Mouse (Mus musculus) CH12.LX (cell line): ENCODE data around the gene Dok4. TPM values are rescaled to one million over a fixed set of nuclear protein-coding genes. Genes with fewer than 3 reads are reported as not detected.

Source experiments
- DNase-seq: peaks from one replicate; pipeline ENCODE4 v3.0.0-alpha.2; 2013; ENCODE audit errors: extremely low read depth
- H3K27ac ChIP-seq: 2 replicates; pipeline ENCODE4 v1.5.1; 2012; ENCODE audit warnings: low read depth, mild to moderate bottlenecking, control low read depth, moderate library complexity; ENCODE audit not compliant: insufficient read depth
- H3K27me3 ChIP-seq: replicated peaks from 2 replicates; pipeline ENCODE3; 2012; ENCODE audit warnings: inconsistent platforms
- H3K36me3 ChIP-seq, 2 experiments: replicated peaks in 1 of 2; 2 replicates each; pipeline versions ENCODE3 to v1.6.1; 2012; ENCODE audit warnings: inconsistent platforms in 1 of 2, low read length in 1 of 2, mild to moderate bottlenecking in 1 of 2, mixed read lengths in 1 of 2, moderate library complexity in 1 of 2; ENCODE audit not compliant: control insufficient read depth in 1 of 2, insufficient read depth in 1 of 2
- H3K4me1 ChIP-seq, 2 experiments: 2 replicates each; pipeline ENCODE4 v1.6.1; 2012; ENCODE audit warnings: inconsistent platforms in 1 of 2, moderate library complexity in 1 of 2; ENCODE audit not compliant: insufficient read depth in 2 of 2, control insufficient read depth in 1 of 2
- H3K4me2 ChIP-seq: 2 replicates; pipeline ENCODE4 v1.6.1; 2012; ENCODE audit warnings: low read depth, mild to moderate bottlenecking, control low read depth; ENCODE audit not compliant: poor library complexity, insufficient read depth, severe bottlenecking
- H3K4me3 ChIP-seq, 3 experiments: fragments of 150-350 bp in 1 of 3; sonication (generic) in 1 of 3; replicated peaks in 1 of 3; 2 replicates each; pipeline versions ENCODE3 to v1.5.1; 2011 to 2012; ENCODE audit warnings: low read depth in 2 of 3, low read length in 2 of 3, mild to moderate bottlenecking in 2 of 3, moderate library complexity in 2 of 3, control low read depth in 1 of 3, improper control_type of control experiment in 1 of 3, inconsistent platforms in 1 of 3, mixed read lengths in 1 of 3; ENCODE audit not compliant: poor library complexity in 1 of 3
- H3K79me2 ChIP-seq: replicated peaks from 2 replicates; pipeline ENCODE4 v1.6.1; 2012; ENCODE audit warnings: mild to moderate bottlenecking, moderate library complexity; ENCODE audit not compliant: control insufficient read depth, poor library complexity, insufficient read depth, severe bottlenecking; ENCODE audit errors: extremely low read depth
- H3K9ac ChIP-seq: 2 replicates; pipeline ENCODE4 v1.6.1; 2012; ENCODE audit warnings: low read depth, mild to moderate bottlenecking, control low read depth, moderate library complexity; ENCODE audit not compliant: insufficient read depth
- H3K9me3 ChIP-seq: replicated peaks from 2 replicates; pipeline ENCODE3; 2012; ENCODE audit warnings: low read length, inconsistent platforms, mixed read lengths
- CHD1 ChIP-seq: IDR thresholded peaks from 2 replicates; pipeline ENCODE4 v1.6.1; 2012; ENCODE audit warnings: low read depth, low read length, improper control_type of control experiment, inconsistent platforms
- ELF1 ChIP-seq: IDR thresholded peaks from 2 replicates; pipeline ENCODE4 v1.6.1; 2014; ENCODE audit warnings: low read depth, mild to moderate bottlenecking, inconsistent platforms, low read length, improper control_type of control experiment
- ETS1 ChIP-seq: conservative IDR thresholded peaks from 2 replicates; pipeline ENCODE4 v1.6.1; 2012; ENCODE audit warnings: low read depth, mild to moderate bottlenecking, inconsistent platforms, low read length, improper control_type of control experiment, moderate library complexity
- GABPA ChIP-seq: IDR thresholded peaks from 2 replicates; pipeline ENCODE4 v1.6.1; 2012; ENCODE audit warnings: low read depth, low read length, improper control_type of control experiment, inconsistent platforms; ENCODE audit not compliant: insufficient replicate concordance
- HCFC1 ChIP-seq: IDR thresholded peaks from 2 replicates; pipeline ENCODE4 v1.6.1; 2012; ENCODE audit warnings: low read depth, mild to moderate bottlenecking, inconsistent platforms, low read length, improper control_type of control experiment
- IRF4 ChIP-seq: IDR thresholded peaks from 2 replicates; pipeline ENCODE4 v1.6.1; 2014; ENCODE audit warnings: low read depth, mild to moderate bottlenecking, inconsistent platforms, low read length, improper control_type of control experiment
- JUN ChIP-seq: IDR thresholded peaks from 2 replicates; pipeline ENCODE4 v1.6.1; 2011; ENCODE audit warnings: low read depth, mild to moderate bottlenecking, low read length, improper control_type of control experiment, moderate library complexity; ENCODE audit not compliant: insufficient read depth
- JUND ChIP-seq: conservative IDR thresholded peaks from 2 replicates; pipeline ENCODE4 v1.6.1; 2011; ENCODE audit warnings: low read depth, low read length, improper control_type of control experiment
- MAX ChIP-seq: IDR thresholded peaks from 2 replicates; pipeline ENCODE4 v1.6.1; 2011; ENCODE audit warnings: low read length, improper control_type of control experiment
- MYC ChIP-seq: IDR thresholded peaks from 2 replicates; pipeline ENCODE4 v1.6.1; 2011; ENCODE audit warnings: low read depth, mild to moderate bottlenecking, improper control_type of control experiment, low read length
- NELFE ChIP-seq: IDR thresholded peaks from 2 replicates; pipeline ENCODE4 v1.6.1; 2011; ENCODE audit warnings: low read depth, low read length, improper control_type of control experiment
- PAX5 ChIP-seq: IDR thresholded peaks from 2 replicates; pipeline ENCODE4 v1.6.1; 2012; ENCODE audit warnings: low read length, inconsistent platforms, mixed read lengths
- POLR2AphosphoS2 ChIP-seq: IDR thresholded peaks from 2 replicates; pipeline ENCODE4 v1.6.1; 2011; ENCODE audit warnings: low read depth, low read length, improper control_type of control experiment
- SIN3A ChIP-seq: IDR thresholded peaks from 2 replicates; pipeline ENCODE4 v1.6.1; 2012; ENCODE audit warnings: low read length, improper control_type of control experiment, inconsistent platforms
- USF2 ChIP-seq: conservative IDR thresholded peaks from 2 replicates; pipeline ENCODE4 v1.6.1; 2011; ENCODE audit warnings: low read depth, low read length, improper control_type of control experiment
- ZC3H11A ChIP-seq: IDR thresholded peaks from 2 replicates; pipeline ENCODE4 v1.6.1; 2012; ENCODE audit warnings: low read depth, mild to moderate bottlenecking, inconsistent platforms, low read length, improper control_type of control experiment
- ZKSCAN1 ChIP-seq: IDR thresholded peaks from 2 replicates; pipeline ENCODE4 v1.6.1; 2012; ENCODE audit warnings: low read depth, inconsistent platforms, low read length, improper control_type of control experiment, borderline replicate concordance
- ZMIZ1 ChIP-seq: IDR thresholded peaks from 2 replicates; pipeline ENCODE4 v1.6.1; 2012; ENCODE audit warnings: low read depth, mild to moderate bottlenecking, inconsistent platforms, low read length, improper control_type of control experiment
- ZNF384 ChIP-seq: IDR thresholded peaks from 2 replicates; pipeline ENCODE4 v1.6.1; 2012; ENCODE audit warnings: low read depth, low read length, improper control_type of control experiment, inconsistent platforms
- dilution Hi-C: fragments of 300-500 bp; cut with MboI; formaldehyde crosslinking; loops from 2 replicates; pipeline ENCODE4 v1.14.3; 2020; ENCODE audit warnings: low sequenced_read_pairs; ENCODE audit not compliant: extremely low pct_unique_long_range_greater_than_20kb, extremely low pct_ligation_motif_present
- in situ Hi-C: fragments of 300-500 bp; cut with MboI; formaldehyde crosslinking; loops from 3 replicates; pipeline ENCODE4 v1.14.3; 2019; ENCODE audit warnings: low sequenced_read_pairs, low pct_ligation_motif_present, low pct_unique_long_range_greater_than_20kb, mixed read lengths
- polyA plus RNA-seq: library from polyadenylated mRNA; unstranded; fragments of >175 nt; gene quantifications from 2 replicates; pipeline ENCODE4 v1.2.1, GENCODE M21; 2012; ENCODE audit warnings: low read depth; ENCODE audit not compliant: insufficient read length
- total RNA-seq, 2 experiments: library from RNA; depleted of rRNA; stranded (reverse); fragments of 300-350 nt in 1 of 2; fragments of >200 nt in 1 of 2; gene quantifications; 2 replicates each; pipeline ENCODE4 v1.2.3; 2012 to 2014

Gene Dok4
- total and polyA plus RNA-seq, 3 experiments, result 1.9 to 2.3 (median 2.3) TPM

DNA sequence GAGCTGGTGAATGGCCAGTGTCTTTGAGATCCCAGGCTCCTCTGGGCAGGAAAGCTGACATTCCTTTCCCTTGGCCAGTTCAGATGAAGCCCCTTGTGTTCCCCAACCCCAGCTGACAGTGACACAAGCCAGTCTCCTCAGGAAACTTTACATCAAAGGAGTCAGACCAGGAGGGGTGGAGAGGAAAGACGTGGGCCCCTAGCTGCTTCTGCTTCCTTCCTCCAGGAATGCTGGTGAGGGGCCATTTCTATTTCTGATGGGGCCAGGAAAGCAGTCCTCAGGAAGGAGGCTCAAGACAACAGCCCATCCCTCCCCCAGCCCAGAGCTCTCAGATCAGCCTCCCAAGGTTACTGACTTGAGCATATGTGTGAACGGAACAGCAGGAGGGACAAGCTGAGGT is 16.8 kb upstream of the Dok4 start:
- Histone ChIP-seq H3K4me3 (no peak overlapping the region), H3K27ac (no peak overlapping the region), H3K4me1 (peaks cover 12 to 28% of the 10 kb centered on the region in 2 experiments), H3K4me2 (no peak overlapping the region), H3K36me3 (no peaks in the 10 kb centered on the region), H3K9me3 (no peaks in the 10 kb centered on the region), H3K9ac (no peak overlapping the region), H3K79me2 (no peaks in the 10 kb centered on the region), H3K27me3 (peaks cover 28% of the 10 kb centered on the region)
- dilution Hi-C loops, result no loop called here
- DNase-seq, result no peak
- in situ Hi-C loops, result no loop called here
- no peak for TF ChIP-seq NELFE
- no peak for TF ChIP-seq ZKSCAN1
- TF ChIP-seq SIN3A, result no peak
- no peak for TF ChIP-seq USF2
- TF ChIP-seq ELF1, result no peak
- TF ChIP-seq CHD1, result no peak
- TF ChIP-seq MYC, result no peak
- TF ChIP-seq ZNF384, result no peak
- no peak for TF ChIP-seq JUND
- no peak for TF ChIP-seq JUN

DNA sequence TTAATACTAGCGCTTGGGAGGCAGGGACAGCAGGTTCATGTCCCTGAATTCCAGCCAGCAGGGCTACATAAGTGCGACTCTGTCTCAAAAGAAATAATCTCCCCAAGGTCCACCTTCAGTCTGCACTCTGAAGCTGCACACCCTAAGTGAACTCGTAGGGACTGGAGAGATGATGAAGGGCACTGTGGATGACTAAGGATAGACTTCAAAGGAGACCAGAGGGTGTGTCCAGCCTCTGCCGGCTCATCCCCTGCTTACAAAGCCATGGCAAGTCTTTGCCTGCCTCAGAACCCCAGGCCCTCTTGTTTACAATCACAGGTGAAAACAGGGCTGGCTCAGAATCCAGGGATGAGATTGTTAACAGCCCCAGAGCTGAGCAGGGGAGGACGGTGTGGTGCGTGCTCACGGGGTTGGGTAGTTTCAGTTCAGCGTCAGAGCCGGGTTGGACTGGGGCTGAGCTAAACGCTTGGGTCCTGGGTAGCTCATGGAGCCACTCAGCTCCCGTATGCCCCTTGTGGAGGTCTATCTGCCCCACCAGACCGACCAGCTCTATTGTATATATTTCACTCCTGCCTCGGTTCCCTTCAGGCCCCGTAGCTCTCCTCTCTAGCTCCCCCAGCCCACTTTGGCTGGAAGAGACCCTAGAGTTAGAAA is 12.4 kb upstream of the Dok4 start:
- dilution Hi-C loops, result no loop called here
- H3K9ac ChIP-seq, result no peak overlapping the region
- 0 out of 2 replicates have a peak, but pooled peaks have one; percentile 12 for TF ChIP-seq IRF4
- TF ChIP-seq POLR2AphosphoS2, result no peak
- TF ChIP-seq PAX5, result no peak

DNA sequence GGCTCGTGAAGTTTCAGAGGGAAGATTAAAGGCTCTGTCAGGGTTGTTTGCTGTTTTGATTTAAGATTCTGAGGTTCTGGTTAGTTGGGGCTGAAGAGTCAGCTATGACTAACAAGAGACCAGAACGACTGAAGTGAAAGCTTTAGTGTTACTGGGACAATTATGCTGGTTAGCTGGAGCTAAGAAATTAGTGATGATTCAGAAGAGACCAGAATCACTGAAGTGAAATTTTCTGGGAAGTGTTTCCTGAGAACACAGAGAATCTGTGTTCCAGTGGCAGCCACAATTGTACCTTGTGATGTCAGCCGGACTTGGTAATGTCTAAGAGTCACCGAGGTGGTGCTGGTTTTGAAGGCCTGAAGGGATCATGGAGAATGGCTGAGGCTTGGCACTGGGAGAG is 4.6 kb upstream of the Dok4 start:
- TF ChIP-seq ZMIZ1, result no peak
- no peak for TF ChIP-seq HCFC1
- TF ChIP-seq GABPA, result no peak
- no peak for TF ChIP-seq ZC3H11A
- TF ChIP-seq ETS1, result no peak
- TF ChIP-seq MAX, result no peak
- peaks cover 3% of the 10 kb centered on the region for H3K27me3 ChIP-seq
- H3K9me3 ChIP-seq, result no peaks in the 10 kb centered on the region
- dilution Hi-C loops, result no loop called here
- H3K4me2 ChIP-seq, result no peak overlapping the region
- no peak overlapping the region for H3K4me3 ChIP-seq
- H3K9ac ChIP-seq, result no peak overlapping the region
- no peak overlapping the region for H3K27ac ChIP-seq
- H3K79me2 ChIP-seq, result no peaks in the 10 kb centered on the region
- peaks cover 8 to 22% of the 10 kb centered on the region in 2 experiments; a peak in 2 of 4 replicates for H3K4me1 ChIP-seq
- H3K36me3 ChIP-seq, result no peaks in the 10 kb centered on the region
- no peak for DNase-seq
- in situ Hi-C loops, result no loop called here

More for the DNA sequence above, 12.4 kb upstream of the Dok4 start:
- no peak for DNase-seq
- Histone ChIP-seq H3K4me3 (no peak overlapping the region), H3K4me2 (peak overlapping the region; percentile 51), H3K9me3 (no peaks in the 10 kb centered on the region), H3K4me1 (peaks cover 9 to 28% of the 10 kb centered on the region in 2 experiments), H3K79me2 (no peaks in the 10 kb centered on the region), H3K36me3 (no peaks in the 10 kb centered on the region), H3K27me3 (peaks cover 9% of the 10 kb centered on the region), H3K27ac (no peak overlapping the region)
- in situ Hi-C loops, result no loop called here
